Mouse (Mus musculus) stomach, postnatal 0 days (tissue): Measurements from ENCODE around the gene Slc25a41.

ENCODE experiments used
- CTCF ChIP-seq: IDR thresholded peaks from 2 replicates; pipeline ENCODE4 v1.5.1; 2016; ENCODE audit warnings: antibody characterized with exemption, low read depth, mild to moderate bottlenecking, moderate library complexity
- EP300 ChIP-seq: optimal IDR thresholded peaks from 2 replicates; pipeline ENCODE3; 2016; ENCODE audit warnings: antibody characterized with exemption

DNA sequence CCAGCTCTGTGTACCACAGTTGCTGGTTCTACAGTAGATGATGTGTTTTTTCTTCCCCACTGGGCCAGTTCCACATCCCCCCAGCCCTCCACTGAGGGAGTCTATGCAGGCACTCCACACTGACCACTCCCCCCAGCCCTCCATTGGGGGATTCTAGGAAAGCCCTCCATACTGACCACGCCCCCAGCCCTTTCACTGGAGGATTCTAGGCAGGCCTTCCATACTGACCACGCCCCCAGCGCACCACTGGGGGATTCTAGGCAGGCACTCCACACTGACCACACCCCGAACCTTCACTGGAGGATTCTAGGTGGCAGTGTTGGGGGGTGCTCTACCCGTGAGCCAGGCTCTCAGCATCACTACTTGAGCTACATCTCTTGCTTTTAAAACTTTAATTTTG, 6.0 kb upstream of the Slc25a41 start:
- TF ChIP-seq CTCF (no peak), EP300 (no peak)
